Mouse (Mus musculus) brown adipose tissue, adult 24 weeks (tissue): ENCODE results near the gene Ankrd45. TPM values are rescaled to one million over a fixed set of nuclear protein-coding genes. Genes with fewer than 3 reads are reported as not detected.
A peak's percentile ranks its signal among the peaks of the same experiment; 100 is the strongest.
"Not testable (repeated sequence)": the region's sequence is repeated elsewhere in the genome, so short reads cannot be mapped to it uniquely, and the experiment has no call there.

Experiments
- H3K27ac ChIP-seq: fragments of 200-500 bp; replicated peaks from 2 replicates; pipeline ENCODE4 v1.5.1; 2012; ENCODE audit warnings: low read depth, mild to moderate bottlenecking, low read length
- H3K4me1 ChIP-seq: fragments of 200-500 bp; 2 replicates; pipeline ENCODE4 v1.6.1; 2012; ENCODE audit warnings: low read length, mixed read lengths; ENCODE audit not compliant: control insufficient read depth, insufficient read depth, insufficient read length
- H3K4me3 ChIP-seq: fragments of 200-500 bp; 2 replicates; pipeline ENCODE4 v1.5.1; 2012; ENCODE audit warnings: low read depth, mild to moderate bottlenecking, low read length, moderate library complexity; ENCODE audit not compliant: insufficient read depth
- polyA plus RNA-seq: library from polyadenylated mRNA; stranded (reverse); fragments of >200 nt; gene quantifications from 2 replicates; pipeline ENCODE4 v1.2.4, GENCODE M21; 2012; ENCODE audit not compliant: missing spikeins, insufficient read depth, insufficient read length

Ankrd45 gene
- polyA plus RNA-seq, result not detected in 2 replicates

GRCm38 (mm10) chr1:161142531-161143159, at the start of gene Ankrd45:
Ankrd45 (plus strand) TSS chr1:161142691.
- no peak within 1 kb of the TSS for H3K4me3 ChIP-seq
- H3K4me1 ChIP-seq, result peaks cover 4% of the 10 kb centered on the region; the same call in 1 of the 2 replicates
- H3K27ac ChIP-seq, result no peak within 1 kb of the TSS

- Histone ChIP-seq H3K4me3 (no peak overlapping the region), H3K4me1 (no peaks in the 10 kb centered on the region)
Measured at GRCm38 (mm10) chr1:161099721-161100405, 42.6 kb upstream of the Ankrd45 start.

GRCm38 (mm10) chr1:161103842-161104241, 38.6 kb upstream of the Ankrd45 start:
- no peak overlapping the region for H3K27ac ChIP-seq
- no peak overlapping the region for H3K4me3 ChIP-seq
- no peaks in the 10 kb centered on the region for H3K4me1 ChIP-seq

More at GRCm38 (mm10) chr1:161099721-161100405, 42.6 kb upstream of the Ankrd45 start:
- no peak overlapping the region for H3K27ac ChIP-seq

GRCm38 (mm10) chr1:161109216-161109615, 33.3 kb upstream of the Ankrd45 start:
- no peak overlapping the region for H3K4me3 ChIP-seq
- H3K4me1 ChIP-seq, result no peaks in the 10 kb centered on the region

GRCm38 (mm10) chr1:161114591-161114990, 27.9 kb upstream of the Ankrd45 start:
- H3K4me3 ChIP-seq, result no peak overlapping the region
- no peak overlapping the region for H3K27ac ChIP-seq
- peaks cover 3% of the 10 kb centered on the region; the same call in 1 of the 2 replicates for H3K4me1 ChIP-seq

More at GRCm38 (mm10) chr1:161109216-161109615, 33.3 kb upstream of the Ankrd45 start:
- H3K27ac ChIP-seq, result no peak overlapping the region

GRCm38 (mm10) chr1:161122661-161123418, 19.7 kb upstream of the Ankrd45 start:
- Histone ChIP-seq H3K4me3 (no peak overlapping the region), H3K27ac (no peak overlapping the region), H3K4me1 (no peaks in the 10 kb centered on the region; the same call in 1 of the 2 replicates)

- no peak overlapping the region for H3K27ac ChIP-seq
Measured at GRCm38 (mm10) chr1:161126461-161126860, 16.0 kb upstream of the Ankrd45 start.

GRCm38 (mm10) chr1:161130726-161131664, 11.5 kb upstream of the Ankrd45 start, which contains the start of gene Klhl20:
Klhl20 (minus strand) TSS chr1:161131511.
- peak within 1 kb of the TSS; percentile 99 for H3K4me3 ChIP-seq
- peaks cover 2% of the 10 kb centered on the region for H3K4me1 ChIP-seq
- peak within 1 kb of the TSS; percentile 87 for H3K27ac ChIP-seq

More at GRCm38 (mm10) chr1:161126461-161126860, 16.0 kb upstream of the Ankrd45 start:
- no peak overlapping the region for H3K4me3 ChIP-seq
- H3K4me1 ChIP-seq, result peaks cover 2% of the 10 kb centered on the region

GRCm38 (mm10) chr1:161139496-161139895, 3.0 kb upstream of the Ankrd45 start:
- H3K4me3 ChIP-seq, result no peak overlapping the region
- H3K4me1 ChIP-seq, result peaks cover 4% of the 10 kb centered on the region; the same call in 1 of the 2 replicates
- H3K27ac ChIP-seq, result no peak overlapping the region

GRCm38 (mm10) chr1:161140026-161140762, 2.3 kb upstream of the Ankrd45 start:
- Histone ChIP-seq H3K4me3 (no peak overlapping the region), H3K27ac (no peak overlapping the region), H3K4me1 (peaks cover 4% of the 10 kb centered on the region; the same call in 1 of the 2 replicates)

GRCm38 (mm10) chr1:161143216-161143615, 725 bp downstream of the Ankrd45 start:
- Histone ChIP-seq H3K27ac (no peak overlapping the region), H3K4me3 (no peak overlapping the region), H3K4me1 (peaks cover 4% of the 10 kb centered on the region; the same call in 1 of the 2 replicates)

GRCm38 (mm10) chr1:161145611-161146010, 3.1 kb downstream of the Ankrd45 start:
- H3K4me1 ChIP-seq, H3K27ac ChIP-seq, H3K4me3 ChIP-seq: not testable (repeated sequence)

GRCm38 (mm10) chr1:161147888-161148287, 5.4 kb downstream of the Ankrd45 start:
- no peak overlapping the region for H3K27ac ChIP-seq
- H3K4me3 ChIP-seq, result no peak overlapping the region
- no peaks in the 10 kb centered on the region for H3K4me1 ChIP-seq

GRCm38 (mm10) chr1:161151098-161151497, 8.6 kb downstream of the Ankrd45 start:
- H3K27ac ChIP-seq, result no peak overlapping the region
- H3K4me3 ChIP-seq, result no peak overlapping the region
- H3K4me1 ChIP-seq, result no peaks in the 10 kb centered on the region
